Mouse (Mus musculus) erythroblast, adult 5-6 weeks (primary cell): Measurements from ENCODE around the gene Gm10665. TPM values are rescaled to one million over a fixed set of nuclear protein-coding genes. Genes with fewer than 3 reads are reported as not detected.
"Not testable (repeated sequence)": the region's sequence is repeated elsewhere in the genome, so short reads cannot be mapped to it uniquely, and the experiment has no call there.

Experiments used
- ATAC-seq: replicated peaks from 2 replicates; pipeline ENCODE4 v1.8.0; 2016; ENCODE audit warnings: moderate number of reproducible peaks, mild to moderate bottlenecking, moderate TSS enrichment, inconsistent platforms; ENCODE audit not compliant: poor library complexity, low FRiP score, severe bottlenecking
- total RNA-seq, 2 experiments: library from RNA; stranded (forward) in 1 of 2; stranded (reverse) in 1 of 2; fragments of 150-400 nt in 1 of 2; fragments of 200-764, 138-1000 nt in 1 of 2; gene quantifications; 2 replicates each; pipeline versions ENCODE4 v1.2.3 to v1.2.4; 2015 to 2017; ENCODE audit warnings: low replicate concordance in 2 of 2

Gm10665 gene
- not detected in 2 replicates for total RNA-seq (2015; ENCODE audit: low replicate concordance)
- total RNA-seq (2017; ENCODE audit: low replicate concordance), result not detected in 2 replicates

GRCm38 (mm10) chr7:22463975-22464374, at the start of gene Gm10665:
Gene Gm10665 (minus strand): TSS chr7:22464075.
- not testable (repeated sequence) for ATAC-seq

- not testable (repeated sequence) for ATAC-seq
These were observed 35.7 kb upstream of the Gm10665 start, which contains the start of gene Vmn1r151 for GRCm38 (mm10) chr7:22499578-22499977. Gene Vmn1r151 (minus strand): TSS chr7:22499678.

GRCm38 (mm10) chr7:22438129-22438528, 25.7 kb downstream of the Gm10665 start, which contains the start of gene Vmn1r149:
Gene Vmn1r149 (minus strand): TSS chr7:22438229.
- ATAC-seq, result not testable (repeated sequence)

DNA sequence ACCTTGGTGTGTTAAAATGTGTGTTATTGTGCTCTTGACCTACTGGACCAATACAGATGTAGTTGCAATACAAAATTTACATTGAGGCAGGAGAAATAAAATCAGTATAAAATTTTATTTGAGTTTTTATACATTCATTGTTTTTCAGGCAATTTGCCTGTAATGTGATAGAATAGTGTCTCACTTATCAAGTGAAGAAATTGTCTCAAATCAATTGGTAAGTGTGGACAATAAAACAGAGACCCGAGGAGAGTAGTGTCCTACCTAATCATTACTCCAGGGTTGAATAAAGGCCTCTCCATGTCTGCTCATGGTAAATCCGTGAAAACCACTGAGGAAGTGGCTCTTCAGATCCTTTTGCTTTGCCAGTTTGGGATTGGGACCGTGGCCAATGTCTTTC, 50.6 kb downstream of the Gm10665 start, which contains the start of gene Vmn1r148:
TSS of gene Vmn1r148 (plus strand) at position 301 of the 400 bp plus-strand sequence.
- not testable (repeated sequence) for ATAC-seq

Other genes with a start within 250 kb of the Gm10665 start
- not detected in 2 replicates for gene Gm8453, start 234.6 kb downstream of the Gm10665 start, total RNA-seq (2015; ENCODE audit: low replicate concordance)
- gene Gm8453, start 234.6 kb downstream of the Gm10665 start, total RNA-seq (2017; ENCODE audit: low replicate concordance), result not detected in 2 replicates
- not detected in 2 replicates for gene Gm4187, start 134.4 kb downstream of the Gm10665 start, total RNA-seq (2015; ENCODE audit: low replicate concordance)
- gene Gm4187, start 134.4 kb downstream of the Gm10665 start, total RNA-seq (2017; ENCODE audit: low replicate concordance), result not detected in 2 replicates
- gene Gm8660, start 93.0 kb downstream of the Gm10665 start, total RNA-seq (2015; ENCODE audit: low replicate concordance), result not detected in 2 replicates
- gene Gm8660, start 93.0 kb downstream of the Gm10665 start, total RNA-seq (2017; ENCODE audit: low replicate concordance), result not detected in 2 replicates
- gene Vmn1r148, start 50.5 kb downstream of the Gm10665 start, total RNA-seq (2015; ENCODE audit: low replicate concordance), result not detected in 2 replicates
- gene Vmn1r148, start 50.5 kb downstream of the Gm10665 start, total RNA-seq (2017; ENCODE audit: low replicate concordance), result not detected in 2 replicates
- not detected in 2 replicates for gene Vmn1r149, start 25.8 kb downstream of the Gm10665 start, total RNA-seq (2015; ENCODE audit: low replicate concordance)
- not detected in 2 replicates for gene Vmn1r149, start 25.8 kb downstream of the Gm10665 start, total RNA-seq (2017; ENCODE audit: low replicate concordance)
- not detected in 2 replicates for gene Vmn1r151, start 35.6 kb upstream of the Gm10665 start, total RNA-seq (2015; ENCODE audit: low replicate concordance)
- not detected in 2 replicates for gene Vmn1r151, start 35.6 kb upstream of the Gm10665 start, total RNA-seq (2017; ENCODE audit: low replicate concordance)
- not detected in 2 replicates for gene Vmn1r152, start 58.9 kb upstream of the Gm10665 start, total RNA-seq (2015; ENCODE audit: low replicate concordance)
- gene Vmn1r152, start 58.9 kb upstream of the Gm10665 start, total RNA-seq (2017; ENCODE audit: low replicate concordance), result not detected in 2 replicates
- gene Gm8677, start 70.8 kb upstream of the Gm10665 start, total RNA-seq (2015; ENCODE audit: low replicate concordance), result not detected in 2 replicates
- not detected in 2 replicates for gene Gm8677, start 70.8 kb upstream of the Gm10665 start, total RNA-seq (2017; ENCODE audit: low replicate concordance)
- not detected in 2 replicates for gene Gm4201, start 101.3 kb upstream of the Gm10665 start, total RNA-seq (2015; ENCODE audit: low replicate concordance)
- not detected in 2 replicates for gene Gm4201, start 101.3 kb upstream of the Gm10665 start, total RNA-seq (2017; ENCODE audit: low replicate concordance)
- gene Gm4565, start 124.1 kb upstream of the Gm10665 start, total RNA-seq (2015; ENCODE audit: low replicate concordance), result not detected in 2 replicates
- gene Gm4565, start 124.1 kb upstream of the Gm10665 start, total RNA-seq (2017; ENCODE audit: low replicate concordance), result not detected in 2 replicates
- gene Vmn1r155, start 193.9 kb upstream of the Gm10665 start, total RNA-seq (2015; ENCODE audit: low replicate concordance), result not detected in 2 replicates
- not detected in 2 replicates for gene Vmn1r155, start 193.9 kb upstream of the Gm10665 start, total RNA-seq (2017; ENCODE audit: low replicate concordance)
- gene Gm8693, start 228.2 kb upstream of the Gm10665 start, total RNA-seq (2015; ENCODE audit: low replicate concordance), result not detected in 2 replicates
- gene Gm8693, start 228.2 kb upstream of the Gm10665 start, total RNA-seq (2017; ENCODE audit: low replicate concordance), result not detected in 2 replicates